Mouse (Mus musculus) T-helper 2 cell (primary cell): ENCODE results near the gene Fam161a.

ENCODE experiments used
- in situ Hi-C: fragments of 300-600 bp; cut with MboI, MseI; formaldehyde crosslinking; loops from one replicate; pipeline ENCODE4 v1.15.1; 2025; ENCODE audit warnings: high pct_unique_total_duplicates

Gene Fam161a

DNA sequence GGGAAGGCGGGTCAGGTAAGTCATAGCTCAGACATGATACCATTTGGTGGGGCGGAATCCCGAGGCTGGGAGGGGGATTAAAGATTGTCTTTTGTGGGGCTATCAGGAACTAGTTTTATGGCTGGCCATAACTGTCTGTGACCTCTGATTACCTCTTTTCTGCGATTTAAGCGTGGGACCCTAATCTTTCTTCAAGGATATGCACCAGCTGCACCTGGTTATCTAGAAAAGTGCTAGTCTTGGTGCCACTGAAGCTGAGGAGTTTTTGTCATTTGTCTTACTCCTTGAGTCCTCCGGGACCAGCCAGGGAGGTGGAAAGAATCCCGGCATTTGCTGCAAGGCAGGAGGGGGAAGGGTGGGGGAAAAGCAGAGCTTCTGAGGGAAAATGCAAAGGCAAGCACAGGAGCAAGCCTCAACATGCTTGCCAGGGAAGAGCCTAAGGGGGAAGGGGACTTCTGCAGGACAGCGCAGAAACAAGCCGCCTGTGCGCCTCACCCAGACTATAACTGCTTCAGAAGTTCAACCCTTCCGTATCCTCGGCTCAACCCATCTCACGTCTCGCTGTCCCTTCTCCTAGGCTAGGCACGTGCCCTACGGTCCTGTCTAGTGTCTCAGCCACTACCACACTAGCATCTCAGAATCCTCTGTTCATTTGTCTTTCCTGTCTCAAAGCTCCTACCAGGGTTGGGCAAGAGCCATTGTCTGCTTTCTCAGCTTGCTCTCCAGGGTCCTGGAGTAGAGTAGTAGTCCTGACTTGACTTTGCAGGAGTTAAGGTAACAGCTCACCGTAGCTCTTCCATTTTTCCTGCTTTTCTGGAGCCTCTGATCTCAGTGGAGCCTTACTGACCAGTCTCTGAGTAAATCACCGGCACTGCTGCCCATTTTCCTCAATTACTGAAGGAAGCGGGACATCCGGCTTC is 40.6 kb downstream of the Fam161a start:
- in situ Hi-C loops, result no loop called here

DNA sequence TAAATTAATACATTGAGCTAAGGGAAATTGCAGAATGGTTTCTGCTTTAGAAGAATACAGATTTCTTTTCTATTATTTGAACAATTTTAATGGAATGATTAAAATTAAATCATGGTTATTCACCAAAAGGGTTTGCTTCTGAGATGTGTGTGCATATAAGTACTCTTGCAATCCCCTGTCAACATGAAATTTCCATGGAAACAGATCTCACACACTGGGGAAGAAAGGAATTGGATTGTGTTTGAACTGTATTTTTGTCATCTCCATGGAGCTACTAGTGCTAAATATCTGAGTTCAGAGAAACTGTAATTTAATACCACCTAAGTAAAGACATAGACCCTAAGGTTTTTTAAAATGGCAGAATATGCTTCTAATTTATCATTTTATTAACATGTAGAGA is 42.3 kb downstream of the Fam161a start:
- in situ Hi-C loops, result no loop called here

DNA sequence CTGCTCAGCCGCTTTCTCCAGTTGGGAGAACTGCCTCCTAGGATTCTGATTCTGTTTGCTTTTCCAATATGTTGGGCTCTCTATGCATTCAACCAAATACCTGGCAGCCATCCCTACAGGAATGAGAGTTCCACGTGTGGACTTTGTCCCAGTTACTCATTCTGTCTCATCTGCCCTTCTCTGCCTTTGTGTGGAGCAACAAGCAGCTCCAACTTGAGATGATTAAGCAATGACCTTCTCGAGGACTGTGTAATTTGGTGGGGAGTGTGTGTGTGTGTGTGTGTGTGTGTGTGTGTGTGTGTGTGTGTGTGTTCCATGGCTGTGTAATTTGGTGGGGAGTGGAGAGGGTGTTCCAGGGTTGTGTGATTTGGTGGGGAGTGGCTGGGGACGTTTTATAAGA is 45.0 kb downstream of the Fam161a start:
- in situ Hi-C loops, result no loop called here

DNA sequence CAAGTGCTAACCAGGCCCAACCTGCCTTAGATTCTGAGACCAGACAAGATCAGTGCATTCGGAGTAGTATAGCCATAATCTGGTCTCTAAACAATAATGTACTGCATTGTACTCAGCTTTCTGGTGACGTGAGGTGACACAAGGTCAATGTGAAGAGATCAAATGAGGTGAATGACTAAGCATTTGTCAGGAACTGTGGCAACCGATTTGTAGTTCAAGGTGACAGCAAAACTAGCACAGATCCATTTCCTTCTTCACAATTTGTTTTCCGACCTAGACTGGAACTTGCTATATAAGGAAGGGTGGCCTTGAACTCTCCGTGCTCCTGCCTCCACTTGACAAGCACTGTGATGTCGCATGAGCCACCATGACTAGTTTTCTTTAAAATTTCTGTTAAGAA is 55.8 kb downstream of the Fam161a start:
- in situ Hi-C loops, result loop anchor here (10.0 kb wide), 1 partner anchor 48 kb away; no protein-coding TSS in a partner anchor

DNA sequence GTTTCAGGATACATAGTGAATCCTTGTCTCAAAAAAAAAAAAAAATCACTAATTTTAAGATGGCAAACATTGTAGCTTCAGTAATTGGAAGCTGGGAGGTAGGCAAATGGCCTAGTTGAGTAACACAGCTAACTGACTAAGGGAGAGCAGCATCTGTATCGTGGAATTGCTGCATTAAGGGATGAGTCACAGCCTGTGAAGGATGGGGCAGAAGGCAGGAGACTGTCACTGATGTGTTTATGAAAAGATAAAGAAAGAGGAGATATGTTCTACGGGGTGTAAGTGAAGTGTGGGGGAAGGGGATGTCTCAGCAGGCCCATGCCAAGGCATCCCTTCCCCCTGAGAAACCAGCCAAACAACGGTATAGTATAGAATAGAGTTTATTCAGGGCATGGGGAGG is 56.5 kb downstream of the Fam161a start:
- in situ Hi-C loops, result loop anchor here (10.0 kb wide), 1 partner anchor 49 kb away; no protein-coding TSS in a partner anchor

DNA sequence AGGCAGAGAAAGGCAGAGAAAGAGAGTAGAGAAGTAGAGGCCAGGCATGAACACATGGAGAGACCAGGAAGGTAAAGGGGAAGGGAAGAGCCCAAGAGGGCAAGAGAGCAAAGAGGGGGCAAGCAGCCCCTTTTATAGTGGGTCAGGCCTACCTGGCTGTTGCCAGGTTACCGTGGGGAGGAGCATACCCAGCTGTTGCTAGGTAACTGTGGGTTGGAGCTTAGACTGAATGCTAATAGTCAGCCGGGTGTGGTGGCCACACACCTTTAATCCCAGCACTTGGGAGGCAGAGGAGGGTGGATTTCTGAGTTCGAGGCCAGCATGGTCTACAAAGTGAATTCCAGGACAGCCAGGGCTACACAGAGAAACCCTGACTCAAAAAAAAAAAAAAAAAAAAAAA is 56.9 kb downstream of the Fam161a start:
- in situ Hi-C loops, result loop anchor here (10.0 kb wide), 1 partner anchor 49 kb away; no protein-coding TSS in a partner anchor

DNA sequence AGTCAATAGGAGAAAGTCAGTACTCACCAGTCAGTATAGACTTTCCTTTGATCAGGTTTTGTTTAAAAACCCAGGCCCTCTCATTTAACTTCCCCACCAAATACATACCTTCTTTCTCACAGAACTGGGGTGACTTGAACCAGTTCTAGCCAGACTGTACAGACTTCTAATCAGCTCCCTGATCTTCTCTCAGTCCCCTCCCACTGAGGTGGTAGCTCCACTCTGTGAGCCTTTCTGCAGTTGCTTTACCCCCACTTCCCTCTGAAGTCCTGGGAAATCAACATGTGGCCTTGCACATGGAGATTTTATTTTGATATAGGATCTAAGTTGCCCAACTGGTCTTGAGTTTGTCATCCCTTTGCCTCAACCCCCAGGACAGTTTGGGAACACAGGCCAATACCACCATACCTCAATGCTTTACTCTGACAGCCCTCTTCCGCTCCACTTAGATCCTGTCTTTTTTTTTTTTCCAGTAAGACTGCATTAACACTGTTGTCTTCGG is 57.9 kb downstream of the Fam161a start:
- in situ Hi-C loops, result loop anchor here (10.0 kb wide), 1 partner anchor 50 kb away; no protein-coding TSS in a partner anchor

DNA sequence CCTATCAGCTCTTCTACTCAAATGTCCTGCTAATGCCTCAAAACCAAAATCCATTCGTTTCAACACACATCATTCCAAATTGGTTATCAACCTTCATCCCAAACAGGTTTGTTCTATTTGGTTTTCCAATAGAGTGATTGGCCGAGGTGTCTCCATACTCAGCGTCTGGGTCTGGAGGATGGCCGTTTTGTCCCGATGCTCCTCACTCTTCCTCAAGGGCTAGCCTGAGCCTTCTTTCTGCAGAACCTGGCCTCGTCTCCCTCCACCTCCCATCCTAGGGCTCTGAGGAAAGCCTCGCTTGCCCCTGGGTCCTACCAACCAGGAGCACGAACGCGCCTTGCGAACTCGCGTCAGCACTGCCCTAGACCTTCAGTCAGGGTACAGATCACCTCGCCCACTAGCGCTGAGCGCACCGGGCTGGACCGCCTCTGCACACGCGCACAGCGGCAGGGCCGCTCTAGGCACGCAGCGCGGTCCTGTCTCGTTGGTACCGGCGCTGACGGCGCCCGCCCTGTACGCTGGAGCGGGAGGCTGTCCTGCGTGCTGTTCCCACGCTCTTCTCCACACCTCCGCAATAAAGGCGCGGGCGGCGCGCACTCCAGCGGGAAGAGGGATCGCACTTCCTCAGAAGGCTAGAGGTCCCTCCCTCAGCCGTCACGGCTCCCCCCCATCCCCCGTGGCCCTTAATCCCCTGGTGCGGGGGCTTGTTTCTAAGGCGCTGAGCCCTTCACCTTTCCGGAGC is 60.2 kb downstream of the Fam161a start:
- in situ Hi-C loops, result loop anchor here (10.0 kb wide), 1 partner anchor 53 kb away; no protein-coding TSS in a partner anchor

DNA sequence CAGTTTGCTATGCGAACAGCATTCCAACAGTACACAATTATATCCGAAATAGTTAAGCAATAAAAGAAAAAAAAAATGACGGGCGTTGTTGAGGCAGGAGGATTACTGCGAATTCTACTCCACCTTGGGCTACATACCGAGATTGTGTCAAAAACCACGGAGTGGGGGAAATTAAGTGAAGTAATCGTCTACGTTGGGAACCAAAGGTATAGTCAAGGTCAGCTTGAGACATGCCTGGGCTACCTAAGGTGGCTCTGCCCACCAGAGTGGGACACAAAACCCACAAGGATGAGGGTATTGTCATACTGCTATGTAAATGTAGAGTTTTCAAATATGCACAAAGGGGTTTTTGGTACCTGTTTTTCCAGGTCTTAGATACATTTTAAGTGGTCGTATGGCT is 60.9 kb downstream of the Fam161a start:
- in situ Hi-C loops, result loop anchor here (10.0 kb wide), 1 partner anchor 53 kb away; no protein-coding TSS in a partner anchor

DNA sequence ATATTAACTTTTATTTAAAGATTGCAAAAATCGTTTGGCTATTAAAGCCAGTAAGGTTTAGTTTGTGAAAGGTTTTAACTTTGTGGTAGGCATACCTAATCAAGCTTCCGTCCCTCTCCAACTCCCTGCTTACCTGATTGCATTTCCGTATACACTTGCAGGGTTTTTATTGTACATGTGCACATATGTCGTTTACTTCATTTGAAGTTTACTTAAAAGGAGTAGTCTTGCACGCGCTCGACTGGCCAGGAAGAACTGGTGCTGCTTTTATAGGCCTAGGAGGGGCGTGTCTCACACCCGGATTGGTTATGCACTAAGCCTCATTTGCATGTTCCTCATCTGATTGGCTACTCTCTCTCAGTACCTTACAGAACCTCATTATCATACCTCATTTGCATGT is 61.7 kb downstream of the Fam161a start:
- in situ Hi-C loops, result loop anchor here (10.0 kb wide), 1 partner anchor 54 kb away; no protein-coding TSS in a partner anchor

DNA sequence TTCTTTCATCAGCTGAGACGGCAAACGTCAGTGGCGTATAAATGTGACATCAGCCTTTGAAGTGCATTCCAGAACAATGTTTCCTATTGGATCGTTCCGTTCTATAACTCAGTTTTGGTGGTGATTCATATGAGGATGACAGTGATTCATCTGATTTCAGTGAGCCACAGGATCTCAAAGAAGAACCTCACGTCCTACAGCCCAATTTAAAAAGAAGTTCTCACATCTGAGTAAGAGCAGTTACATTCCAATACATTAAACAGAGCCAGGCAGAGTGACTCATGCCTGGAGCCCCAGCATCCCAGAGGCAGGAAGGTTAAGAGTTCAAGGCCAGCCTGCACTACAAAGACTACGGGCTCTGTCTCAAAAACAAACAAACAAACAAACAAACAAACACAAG is 67.5 kb downstream of the Fam161a start:
- in situ Hi-C loops, result no loop called here

DNA sequence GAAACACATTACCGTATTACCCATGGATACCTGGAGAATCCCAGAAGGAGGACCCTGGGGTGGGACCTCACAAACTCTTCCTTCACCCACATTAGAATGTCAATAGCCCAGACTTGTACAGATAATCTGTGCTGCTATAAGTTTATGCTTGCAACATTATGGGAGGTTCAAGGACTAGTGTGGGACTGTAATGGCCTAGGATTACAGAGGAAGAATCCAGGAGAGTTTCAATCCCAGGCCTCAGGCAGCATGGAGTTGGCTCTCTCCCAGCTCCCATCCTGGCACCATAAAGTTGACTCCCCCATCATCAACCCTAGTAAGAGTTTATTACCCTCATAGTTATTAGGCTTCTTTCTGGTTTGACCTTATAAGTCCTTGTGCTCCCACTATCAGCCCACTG is 71.2 kb downstream of the Fam161a start:
- in situ Hi-C loops, result no loop called here
